Mouse (Mus musculus): ENCODE results near the gene Rpl21. TPM values are rescaled to one million over a fixed set of nuclear protein-coding genes. Genes with fewer than 3 reads are reported as not detected.

The Rpl21 gene
- polyA plus RNA-seq, 1 experiment from 2014 or later, result 549 TPM

DNA sequence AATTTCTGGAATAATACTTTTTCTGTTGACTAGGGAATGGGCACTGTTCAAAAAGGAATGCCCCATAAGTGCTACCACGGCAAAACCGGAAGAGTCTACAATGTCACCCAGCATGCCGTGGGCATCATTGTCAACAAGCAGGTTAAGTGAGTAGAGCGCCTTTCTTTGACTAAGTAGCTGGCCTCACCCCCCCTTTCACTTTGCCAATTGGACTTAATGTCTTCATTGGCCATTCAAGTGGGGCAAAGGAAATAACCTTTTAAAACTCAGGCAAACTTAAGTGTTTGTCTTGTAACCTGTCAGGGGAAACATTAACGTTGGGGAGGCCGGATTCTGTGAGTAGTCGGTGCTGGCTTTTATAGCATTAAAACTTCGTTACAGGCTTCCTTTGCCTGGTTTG, 2.3 kb downstream of the Rpl21 start:
- H3K4me3 ChIP-seq (replicated peaks), result no peak overlapping the region
- H3K27ac ChIP-seq, result 0 out of 2 replicates have a peak overlapping the region, but pooled peaks have one; percentile 23
- peaks cover 53% of the 10 kb centered on the region for H3K36me3 ChIP-seq
- H3K4me1 ChIP-seq, result peaks cover 27% of the 10 kb centered on the region
- no peaks in the 10 kb centered on the region for H3K27me3 ChIP-seq
- WGBS, result 84% methylated on average over 8 of the region's 8 CpGs
- H3K9ac ChIP-seq, result 0 out of 2 replicates have a peak overlapping the region, but pooled peaks have one; percentile 97
- H3K4me2 ChIP-seq, result peak overlapping the region; percentile 1
- ATAC-seq (replicated peaks; ENCODE audit: low FRiP score), result no peak
- H3K9me3 ChIP-seq (replicated peaks), result no peaks in the 10 kb centered on the region

- Histone ChIP-seq H3K27me3 (no peaks in the 10 kb centered on the region), H3K36me3 (peaks cover 53% of the 10 kb centered on the region), H3K9ac (no peak overlapping the region; the same call in 1 of the 2 replicates), H3K4me2 (no peak overlapping the region), H3K4me1 (peaks cover 30% of the 10 kb centered on the region), H3K4me3 (replicated peaks) (no peak overlapping the region), H3K27ac (0 out of 2 replicates have a peak overlapping the region, but pooled peaks have one; percentile 22), H3K9me3 (replicated peaks) (no peaks in the 10 kb centered on the region)
- WGBS, result 63% methylated on average over 7 of the region's 7 CpGs
- no peak for ATAC-seq (replicated peaks; ENCODE audit: low FRiP score)
These were observed 5.5 kb downstream of the Rpl21 start for GRCm38 (mm10) chr5:146837967-146838720.

GRCm38 (mm10) chr5:146838836-146839648, 6.4 kb downstream of the Rpl21 start:
- no peak overlapping the region for H3K4me3 ChIP-seq (replicated peaks)
- H3K9ac ChIP-seq, result no peak overlapping the region
- H3K4me2 ChIP-seq, result no peak overlapping the region
- peaks cover 27% of the 10 kb centered on the region for H3K4me1 ChIP-seq
- no peaks in the 10 kb centered on the region for H3K9me3 ChIP-seq (replicated peaks)
- H3K27me3 ChIP-seq, result no peaks in the 10 kb centered on the region
- H3K27ac ChIP-seq, result peak overlapping the region; percentile 1; the same call in 1 of the 2 replicates
- peaks cover 53% of the 10 kb centered on the region for H3K36me3 ChIP-seq
- 50% methylated on average over 12 of the region's 12 CpGs for WGBS
- ATAC-seq (replicated peaks; ENCODE audit: low FRiP score), result no peak

DNA sequence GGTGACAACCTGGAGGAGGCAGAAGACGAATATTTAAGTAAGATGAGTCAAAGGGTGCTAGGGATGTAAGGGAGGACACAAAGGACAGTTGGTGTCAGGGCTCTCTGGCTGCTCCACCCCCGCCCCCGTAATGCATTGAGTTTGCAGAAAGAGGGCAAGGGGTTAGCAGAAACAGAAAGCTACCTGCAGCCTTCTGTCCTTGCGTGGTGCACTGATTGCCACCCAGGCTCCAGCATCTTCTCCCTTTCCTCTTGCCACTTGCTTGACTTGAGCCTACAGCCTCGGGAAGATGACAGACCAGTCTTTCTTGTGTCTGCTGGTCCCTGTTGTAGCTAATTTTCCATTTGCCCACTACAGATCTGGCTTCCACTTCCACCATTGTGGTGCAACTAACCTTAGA, 7.1 kb downstream of the Rpl21 start:
- ATAC-seq (replicated peaks; ENCODE audit: low FRiP score), result no peak
- H3K4me3 ChIP-seq (replicated peaks), result no peak overlapping the region
- H3K4me1 ChIP-seq, result peaks cover 27% of the 10 kb centered on the region
- peaks cover 46% of the 10 kb centered on the region for H3K36me3 ChIP-seq
- no peaks in the 10 kb centered on the region for H3K9me3 ChIP-seq (replicated peaks)
- no peaks in the 10 kb centered on the region for H3K27me3 ChIP-seq
- WGBS, result 44% methylated on average over 5 of the region's 5 CpGs
- no peak overlapping the region for H3K9ac ChIP-seq
- H3K4me2 ChIP-seq, result no peak overlapping the region
- H3K27ac ChIP-seq, result peak overlapping the region; percentile 33; the same call in 1 of the 2 replicates

- Histone ChIP-seq H3K36me3 (peaks cover 40% of the 10 kb centered on the region), H3K27ac (no peak overlapping the region), H3K9ac (no peak overlapping the region), H3K4me3 (replicated peaks) (no peak overlapping the region), H3K4me2 (no peak overlapping the region), H3K4me1 (peaks cover 21% of the 10 kb centered on the region), H3K9me3 (replicated peaks) (no peaks in the 10 kb centered on the region), H3K27me3 (no peaks in the 10 kb centered on the region)
- ATAC-seq (replicated peaks; ENCODE audit: low FRiP score), result no peak
- 85% methylated on average over 4 of the region's 4 CpGs for WGBS
These were observed 7.7 kb downstream of the Rpl21 start for GRCm38 (mm10) chr5:146840422-146840821.

DNA sequence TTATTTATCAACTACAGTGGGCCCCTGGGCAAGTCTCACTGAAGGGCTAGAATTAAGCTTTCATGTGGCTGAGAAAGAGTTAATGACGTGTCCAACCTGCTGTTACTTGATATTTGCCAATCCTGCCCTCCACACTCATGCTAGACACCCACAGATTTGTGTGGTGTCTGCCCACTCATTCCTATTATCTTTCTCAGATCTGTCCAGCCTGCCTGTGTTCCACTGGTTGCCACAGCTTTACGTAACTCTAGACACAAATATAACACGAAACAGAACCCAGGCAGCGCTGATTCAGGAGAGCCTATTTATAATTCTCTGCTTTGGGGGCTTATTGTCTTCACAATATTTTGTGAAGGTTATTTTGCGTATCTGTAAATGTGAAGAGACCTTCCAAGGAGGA, 8.6 kb downstream of the Rpl21 start:
- WGBS, result 56% methylated on average over 5 of the region's 5 CpGs
- no peak overlapping the region for H3K4me2 ChIP-seq
- no peak overlapping the region for H3K4me3 ChIP-seq (replicated peaks)
- no peaks in the 10 kb centered on the region for H3K9me3 ChIP-seq (replicated peaks)
- peaks cover 31% of the 10 kb centered on the region for H3K36me3 ChIP-seq
- ATAC-seq (replicated peaks; ENCODE audit: low FRiP score), result no peak
- H3K9ac ChIP-seq, result no peak overlapping the region
- H3K27ac ChIP-seq, result no peak overlapping the region
- H3K27me3 ChIP-seq, result no peaks in the 10 kb centered on the region
- H3K4me1 ChIP-seq, result peaks cover 29% of the 10 kb centered on the region

GRCm38 (mm10) chr5:146841996-146842395, 9.3 kb downstream of the Rpl21 start:
- Histone ChIP-seq H3K36me3 (peaks cover 24% of the 10 kb centered on the region), H3K27me3 (no peaks in the 10 kb centered on the region), H3K27ac (no peak overlapping the region), H3K9ac (no peak overlapping the region), H3K4me2 (no peak overlapping the region), H3K4me1 (peaks cover 36% of the 10 kb centered on the region), H3K4me3 (replicated peaks) (no peak overlapping the region), H3K9me3 (replicated peaks) (no peaks in the 10 kb centered on the region)
- ATAC-seq (replicated peaks; ENCODE audit: low FRiP score), result no peak
- 79% methylated on average over 4 of the region's 4 CpGs for WGBS

DNA sequence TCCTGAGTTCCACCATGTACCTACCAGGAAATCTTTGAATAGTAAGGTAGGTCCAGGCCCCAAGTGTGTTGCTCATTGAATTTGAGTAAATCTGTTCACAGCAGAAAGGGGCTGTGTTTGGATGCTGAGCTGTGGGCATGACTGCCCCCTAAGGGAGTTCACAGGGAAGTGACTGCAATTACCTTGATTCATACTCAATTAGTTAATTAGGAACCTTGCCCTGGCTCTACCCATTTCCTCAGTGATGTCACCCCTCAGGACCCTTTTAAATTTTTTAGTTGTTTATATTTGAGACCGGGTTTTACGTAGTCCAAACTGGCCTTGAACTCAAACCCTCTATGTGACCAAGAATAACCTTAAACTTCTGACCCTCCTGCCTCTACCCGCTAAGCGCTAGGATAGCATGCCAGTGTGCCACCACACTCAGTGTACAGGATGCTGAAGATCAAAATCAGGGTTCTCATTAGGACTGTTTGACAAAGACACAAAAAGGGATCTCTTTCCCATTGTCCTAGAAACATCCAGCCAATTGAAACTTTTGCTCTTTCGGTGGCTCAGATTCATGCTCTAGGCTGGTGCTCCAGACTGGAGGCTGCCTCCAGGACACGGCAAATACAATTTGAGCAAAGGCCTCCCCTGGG, 11.7 kb downstream of the Rpl21 start:
- Histone ChIP-seq H3K4me1 (peaks cover 42% of the 10 kb centered on the region), H3K9ac (peak overlapping the region; percentile 61), H3K4me2 (peak overlapping the region; percentile 83), H3K4me3 (replicated peaks) (peak overlapping the region; percentile 63), H3K9me3 (replicated peaks) (no peaks in the 10 kb centered on the region), H3K36me3 (no peaks in the 10 kb centered on the region; the same call in 1 of the 2 replicates), H3K27me3 (no peaks in the 10 kb centered on the region), H3K27ac (peak overlapping the region; percentile 87)
- ATAC-seq (replicated peaks; ENCODE audit: low FRiP score), result no peak; the same call in none of the 2 replicates
- WGBS, result 11% methylated on average over 6 of the region's 6 CpGs

DNA sequence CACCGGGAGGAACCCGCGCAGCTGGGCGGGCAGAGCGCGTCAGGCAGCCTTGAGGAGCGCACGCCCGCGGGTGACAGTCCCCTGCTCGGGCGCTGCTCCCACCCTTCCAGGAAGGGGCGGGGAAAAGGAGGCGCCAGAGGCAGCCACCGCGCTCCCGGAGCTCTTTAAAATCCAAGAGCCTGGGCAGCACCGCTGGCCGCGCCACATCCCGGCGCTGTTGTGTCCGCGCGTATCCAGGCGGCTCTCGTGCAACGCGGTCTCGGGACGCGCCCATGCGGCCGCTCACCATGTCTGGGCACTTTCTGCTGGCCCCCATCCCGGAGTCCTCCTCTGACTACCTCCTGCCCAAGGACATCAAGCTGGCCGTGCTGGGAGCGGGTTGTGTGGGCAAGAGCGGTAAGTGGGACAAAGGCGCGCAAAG, 12.3 kb downstream of the Rpl21 start, which contains the start of gene Rasl11a:
Gene Rasl11a (plus strand): TSS at position 127 of the 421 bp plus-strand sequence.
- ATAC-seq (replicated peaks; ENCODE audit: low FRiP score), result peak; percentile 91
- no peaks in the 10 kb centered on the region for H3K9me3 ChIP-seq (replicated peaks)
- H3K9ac ChIP-seq, result peak within 1 kb of the TSS; percentile 61
- peak within 1 kb of the TSS; percentile 87 for H3K27ac ChIP-seq
- peak within 1 kb of the TSS; percentile 63 for H3K4me3 ChIP-seq (replicated peaks)
- 0% methylated on average over 40 of the region's 40 CpGs for WGBS
- peak within 1 kb of the TSS; percentile 83 for H3K4me2 ChIP-seq
- no peaks in the 10 kb centered on the region for H3K27me3 ChIP-seq
- H3K36me3 ChIP-seq, result no peaks in the 10 kb centered on the region; the same call in 1 of the 2 replicates
- H3K4me1 ChIP-seq, result peaks cover 39% of the 10 kb centered on the region

DNA sequence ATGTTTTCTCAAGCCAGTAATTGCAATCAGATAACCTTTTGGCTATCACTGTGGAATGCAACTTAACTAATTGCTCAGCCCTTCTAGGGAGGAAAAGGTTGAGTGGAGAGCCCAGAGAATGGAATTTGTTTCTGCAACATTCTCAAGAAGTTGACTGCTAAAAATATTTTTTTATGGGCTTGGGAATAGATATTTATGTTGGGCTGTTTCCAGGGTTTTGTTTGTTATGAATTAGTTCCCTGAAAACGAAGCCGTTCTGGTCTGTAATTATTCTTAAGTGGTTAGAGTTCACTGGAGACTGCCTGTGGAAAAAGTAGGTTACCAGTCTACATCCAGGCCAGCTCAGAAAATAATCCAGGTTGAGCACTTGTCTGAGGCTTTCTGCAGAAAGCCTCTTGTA, 13.8 kb downstream of the Rpl21 start:
- H3K9ac ChIP-seq, result 0 out of 2 replicates have a peak overlapping the region, but pooled peaks have one; percentile 0
- ATAC-seq (replicated peaks; ENCODE audit: low FRiP score), result no peak
- H3K4me3 ChIP-seq (replicated peaks), result peak overlapping the region; percentile 63
- H3K36me3 ChIP-seq, result no peaks in the 10 kb centered on the region
- H3K9me3 ChIP-seq (replicated peaks), result no peaks in the 10 kb centered on the region
- peak overlapping the region; percentile 87 for H3K27ac ChIP-seq
- peaks cover 31% of the 10 kb centered on the region for H3K4me1 ChIP-seq
- peak overlapping the region; percentile 83 for H3K4me2 ChIP-seq
- H3K27me3 ChIP-seq, result no peaks in the 10 kb centered on the region
- WGBS, result 19% methylated on average over 2 of the region's 2 CpGs

- H3K4me1 ChIP-seq, result peaks cover 28% of the 10 kb centered on the region
- no peak overlapping the region for H3K4me3 ChIP-seq (replicated peaks)
- 90% methylated on average over 4 of the region's 4 CpGs for WGBS
- no peaks in the 10 kb centered on the region for H3K9me3 ChIP-seq (replicated peaks)
- no peaks in the 10 kb centered on the region for H3K27me3 ChIP-seq
- no peaks in the 10 kb centered on the region for H3K36me3 ChIP-seq
- ATAC-seq (replicated peaks; ENCODE audit: low FRiP score), result no peak
- H3K27ac ChIP-seq, result no peak overlapping the region
- no peak overlapping the region for H3K9ac ChIP-seq
- no peak overlapping the region for H3K4me2 ChIP-seq
These were observed 16.4 kb downstream of the Rpl21 start for GRCm38 (mm10) chr5:146848936-146849582.

All from kidney, embryonic 15.5 days (tissue).